Mouse (Mus musculus): ENCODE results near the gene Dnah7a. TPM values are rescaled to one million over a fixed set of nuclear protein-coding genes. Genes with fewer than 3 reads are reported as not detected.
A peak's percentile ranks its signal among the peaks of the same experiment; 100 is the strongest.
"Not testable (repeated sequence)": the region's sequence is repeated elsewhere in the genome, so short reads cannot be mapped to it uniquely, and the experiment has no call there.

Gene Dnah7a
- polyA plus RNA-seq, 1 experiment, result 5.5 TPM

DNA sequence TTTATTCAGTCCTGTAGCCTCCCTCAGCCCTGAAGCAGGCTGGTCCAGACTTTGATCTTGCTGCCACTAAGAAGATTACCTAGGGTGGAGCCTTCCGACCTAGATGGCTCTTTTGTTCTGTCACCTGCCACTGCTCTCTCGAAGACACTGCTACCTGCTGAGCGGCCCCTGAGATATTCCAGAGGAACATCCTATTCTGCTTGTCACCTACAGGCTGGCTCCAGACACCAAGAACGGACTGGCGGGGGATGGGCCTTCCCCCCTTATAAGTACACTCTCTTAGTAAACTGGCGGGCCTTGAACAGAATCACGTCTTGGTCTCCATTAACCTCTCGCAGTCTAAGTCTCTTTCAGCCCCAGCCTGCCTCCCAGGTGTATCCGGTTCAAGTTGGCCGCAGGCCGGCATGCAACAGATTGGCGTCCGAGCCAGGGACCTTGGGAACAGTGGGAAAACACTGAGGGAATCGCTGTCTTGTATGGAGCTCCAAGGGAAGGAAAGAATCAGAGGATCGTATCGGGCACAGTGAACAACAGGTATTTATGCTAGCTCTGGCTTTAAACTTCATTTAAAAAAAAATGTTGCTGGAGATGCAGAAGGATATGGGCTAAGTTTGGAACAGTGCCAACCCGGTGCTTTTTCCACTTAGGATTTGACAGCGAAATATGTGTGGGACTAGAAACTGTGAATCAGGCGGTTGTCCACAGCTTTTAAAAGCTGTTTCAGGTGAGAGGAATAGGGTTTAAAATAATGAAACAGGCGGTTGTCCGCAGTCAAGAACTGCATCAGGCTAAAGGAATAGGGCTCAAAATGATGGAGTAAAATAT lies 312.4 kb downstream of the Dnah7a start:
- DNase-seq (ENCODE audit: extremely low spot score in 1 of 2, low spot score in 1 of 2), result peak; percentile 11 to 44

DNA sequence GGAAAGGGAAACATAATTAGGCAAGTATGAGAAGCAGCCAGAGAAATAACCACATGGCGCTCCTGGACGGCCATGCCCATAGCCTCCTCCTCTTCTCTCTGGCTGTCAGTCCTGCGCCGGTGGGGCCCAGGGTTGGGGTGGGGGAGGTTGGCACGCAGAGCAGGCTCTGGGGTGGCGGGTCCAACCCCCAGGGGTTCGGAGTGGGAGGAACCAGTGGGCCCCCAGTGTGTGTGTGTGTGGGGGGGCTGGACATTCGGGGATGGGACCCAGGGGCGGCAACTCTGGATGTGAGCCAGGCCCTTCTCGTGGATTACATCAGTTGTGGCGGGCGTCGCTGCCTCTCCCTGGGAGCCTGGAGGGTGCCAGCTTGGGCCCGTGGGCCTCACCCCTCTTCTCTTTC lies 317.8 kb downstream of the Dnah7a start:
- no peak for DNase-seq (ENCODE audit: extremely low spot score in 1 of 2, low spot score in 1 of 2)

DNA sequence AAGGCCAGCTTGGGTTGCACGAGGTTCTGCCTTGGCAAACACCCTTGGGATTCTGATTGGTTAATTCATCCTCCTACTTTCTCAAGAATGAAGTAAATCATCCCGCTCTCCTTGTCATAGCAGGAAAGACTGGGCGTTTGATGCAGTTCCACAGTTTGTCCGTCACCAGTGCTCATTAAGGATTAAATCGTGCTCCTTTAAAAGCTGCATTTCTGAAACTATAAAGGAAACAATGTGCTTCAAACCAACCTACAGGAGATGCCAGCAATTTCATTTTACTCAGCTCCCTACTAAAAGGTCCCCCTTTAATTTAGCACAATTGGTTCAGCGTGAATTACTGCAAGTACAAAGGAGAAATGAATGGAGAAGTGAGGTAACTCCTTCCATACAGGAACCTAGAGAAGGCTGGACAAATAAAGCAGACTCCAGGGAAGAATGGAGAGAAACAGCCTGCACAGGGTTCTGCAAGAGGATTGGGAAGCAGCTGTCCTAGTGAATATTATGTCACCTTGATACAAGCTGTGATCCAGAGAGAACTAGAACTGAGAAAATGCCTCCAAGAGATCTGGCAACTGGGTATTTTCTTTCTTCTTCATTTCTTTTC lies 322.4 kb downstream of the Dnah7a start:
- no peak for DNase-seq (ENCODE audit: extremely low spot score in 1 of 2, low spot score in 1 of 2)

DNA sequence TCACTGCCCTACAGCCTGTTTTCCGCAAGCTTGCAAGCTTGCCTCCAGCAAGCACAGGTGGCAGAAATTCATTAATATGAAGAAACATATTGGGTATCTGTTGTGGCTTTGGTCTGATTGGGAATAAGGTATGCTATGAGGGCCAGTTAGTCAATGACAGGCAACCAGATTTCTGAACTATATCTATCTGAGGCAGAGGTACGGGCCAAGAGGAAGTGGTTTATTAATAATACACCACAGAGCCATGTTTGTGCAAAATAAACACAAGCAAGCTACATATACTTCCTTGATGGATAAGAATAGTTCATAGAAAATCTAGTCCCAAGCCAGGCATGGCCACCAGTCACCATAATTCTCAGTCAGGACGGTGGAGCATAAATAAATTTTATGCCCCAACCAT lies 328.9 kb downstream of the Dnah7a start:
- DNase-seq (ENCODE audit: extremely low spot score in 1 of 2, low spot score in 1 of 2), result no peak

DNA sequence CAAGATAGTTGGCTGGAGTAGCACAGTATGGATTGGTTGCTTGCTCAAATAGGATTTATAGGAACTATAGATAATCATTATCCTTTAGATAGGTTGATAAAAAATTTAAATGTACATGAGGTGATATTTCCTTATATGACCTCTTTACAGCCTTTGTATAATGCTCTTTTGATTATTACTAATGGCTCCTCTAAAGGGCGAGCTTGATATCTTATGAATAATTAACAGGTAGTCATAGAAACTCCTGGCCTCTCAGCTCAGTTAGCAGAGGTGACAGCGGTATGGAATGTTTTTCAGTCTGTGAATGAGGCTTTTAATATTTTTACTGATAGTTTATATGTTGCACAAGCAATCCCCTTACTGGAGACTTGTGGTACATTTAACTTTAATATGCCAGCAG lies 330.6 kb downstream of the Dnah7a start:
- DNase-seq (ENCODE audit: extremely low spot score in 1 of 2, low spot score in 1 of 2), result not testable (repeated sequence)

DNA sequence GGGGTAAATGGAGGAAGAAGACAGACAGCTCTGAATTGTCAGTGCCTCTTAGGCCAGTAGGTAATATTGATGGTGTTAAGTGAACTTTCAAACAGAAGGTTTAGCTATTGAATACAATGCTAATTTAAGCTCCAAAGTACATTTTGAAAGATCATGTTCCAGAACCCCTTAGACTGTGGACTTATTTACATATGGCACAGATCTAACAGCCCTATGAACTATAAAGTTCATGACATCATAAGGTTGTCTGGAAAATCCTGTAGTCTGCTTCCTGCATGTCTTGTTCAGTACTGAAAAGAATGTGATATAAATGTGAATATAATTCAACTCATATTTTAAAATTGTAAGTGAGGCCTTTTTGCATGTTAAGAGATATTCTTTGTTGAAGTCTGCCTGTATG lies 347.6 kb downstream of the Dnah7a start:
- no peak for DNase-seq (ENCODE audit: extremely low spot score in 1 of 2, low spot score in 1 of 2)

DNA sequence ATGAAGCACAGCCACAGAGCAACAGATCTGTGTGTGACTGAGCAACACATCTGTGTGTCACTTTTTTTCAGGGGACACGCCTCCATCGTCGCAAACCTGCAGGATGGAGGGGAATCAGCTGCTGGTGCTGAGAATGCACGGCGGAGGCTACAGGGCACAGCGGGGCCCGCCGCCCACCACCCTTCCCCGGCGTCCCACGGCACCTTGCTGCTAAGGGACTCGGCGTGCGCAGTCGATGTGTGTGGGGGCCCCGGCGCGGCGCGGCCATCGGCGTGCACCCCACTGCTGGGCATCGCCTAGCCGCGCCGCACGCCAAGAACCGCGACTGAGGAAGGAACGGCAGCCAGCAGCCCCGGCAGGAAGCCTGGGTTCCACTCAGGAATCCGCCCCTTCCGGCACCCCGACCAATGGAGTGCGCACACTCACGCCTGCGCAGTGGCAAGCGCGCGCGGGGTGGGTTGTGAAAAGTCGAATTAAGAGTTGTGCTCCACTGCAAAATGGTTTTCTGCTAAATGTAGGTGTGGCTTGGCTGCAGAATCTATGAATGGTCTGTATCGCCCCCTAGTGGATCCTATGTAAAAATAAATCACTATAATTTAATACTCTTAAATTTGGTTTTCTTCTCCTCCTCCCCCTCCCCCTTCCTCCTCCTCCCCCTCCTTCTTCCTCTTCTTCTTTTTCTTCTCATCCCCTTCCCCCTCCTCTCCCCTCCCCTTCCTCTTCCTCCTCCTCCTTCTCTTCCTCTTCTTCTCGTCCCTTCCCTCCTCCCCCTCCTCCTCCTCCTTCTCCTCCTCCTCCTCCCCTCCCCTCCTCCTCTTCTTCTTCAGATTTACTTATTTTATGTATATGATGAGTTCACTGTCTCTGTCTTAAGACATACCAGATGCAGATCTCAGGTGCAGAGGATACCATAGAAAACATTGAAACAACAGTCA lies 354.0 kb downstream of the Dnah7a start, which contains the start of the genes Asdurf, Gm28551 and Asnsd1:
Asdurf (minus strand) TSS at position 293 of the 935 bp plus-strand sequence.
Gm28551 (minus strand) TSS at position 341 of the 935 bp plus-strand sequence.
Asnsd1 (minus strand) TSS at position 426 of the 935 bp plus-strand sequence.
- peak; percentile 91 to 98 for DNase-seq (ENCODE audit: extremely low spot score in 1 of 2, low spot score in 1 of 2)

Other genes with a start within 250 kb of the Dnah7a start
- 5.1 and 5.3 TPM in 2 replicates for gene Stk17b, start 78.4 kb upstream of the Dnah7a start, polyA plus RNA-seq (2012; rRNA removed)

Measured in frontal cortex, adult 2 months (tissue).